Mouse (Mus musculus) gastrocnemius, postnatal 4 days (tissue): ENCODE data around the gene Slc26a1. TPM values are rescaled to one million over a fixed set of nuclear protein-coding genes. Genes with fewer than 3 reads are reported as not detected.
"Not testable (repeated sequence)": the region's sequence is repeated elsewhere in the genome, so short reads cannot be mapped to it uniquely, and the experiment has no call there.

Source experiments
- DNase-seq, 2 experiments: peaks; one replicate each; pipeline ENCODE4 v3.0.0; 2021 to 2022; ENCODE audit warnings: low spot score in 2 of 2, mixed read lengths in 2 of 2
- total RNA-seq, 2 experiments: library from RNA; stranded (reverse); gene quantifications; 2 replicates each; pipeline ENCODE4 v1.2.3; 2021

The Slc26a1 gene
- total RNA-seq, 2 experiments from 2014 or later: 0.15 to 0.36 TPM

DNA sequence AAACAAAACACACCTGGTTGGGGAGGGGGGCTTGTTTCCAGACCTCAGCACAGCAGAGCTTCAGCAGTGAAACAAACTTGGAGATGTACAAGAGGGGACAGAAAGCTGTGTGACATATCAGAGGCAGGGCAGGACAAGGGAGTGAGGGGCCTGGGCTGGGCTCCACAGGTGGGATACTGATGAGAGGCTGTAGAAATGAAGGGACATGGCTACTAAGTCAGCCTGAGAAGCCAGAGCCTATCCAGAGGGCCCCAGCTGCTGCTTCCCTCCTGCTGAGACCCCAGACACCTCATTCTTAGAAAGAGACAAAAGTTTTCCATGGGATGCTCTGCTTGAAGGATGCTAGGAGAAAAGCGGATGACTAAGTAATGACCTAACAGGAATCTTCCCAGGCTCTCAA is 16.8 kb downstream of the Slc26a1 start:
- no peak for DNase-seq

DNA sequence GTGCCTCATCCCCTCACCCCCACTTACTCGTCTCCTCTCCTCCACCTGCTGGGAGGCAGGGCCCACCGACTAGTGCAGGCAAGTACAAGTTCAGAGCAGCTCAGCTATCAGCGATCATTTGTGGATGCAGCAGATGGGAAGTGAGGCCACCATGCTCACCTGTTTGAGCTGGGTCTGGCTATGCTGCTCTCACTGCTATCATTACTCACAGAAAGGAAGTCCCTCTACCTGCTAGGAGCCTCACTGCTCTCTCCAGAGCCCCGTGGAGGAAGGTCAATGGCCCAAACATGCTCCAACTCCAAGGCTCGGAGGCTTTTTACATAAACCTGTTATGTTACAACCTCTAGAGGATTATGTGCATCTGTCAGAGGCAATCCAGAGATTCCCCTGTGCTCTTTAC is 18.0 kb downstream of the Slc26a1 start:
- no peak for DNase-seq

DNA sequence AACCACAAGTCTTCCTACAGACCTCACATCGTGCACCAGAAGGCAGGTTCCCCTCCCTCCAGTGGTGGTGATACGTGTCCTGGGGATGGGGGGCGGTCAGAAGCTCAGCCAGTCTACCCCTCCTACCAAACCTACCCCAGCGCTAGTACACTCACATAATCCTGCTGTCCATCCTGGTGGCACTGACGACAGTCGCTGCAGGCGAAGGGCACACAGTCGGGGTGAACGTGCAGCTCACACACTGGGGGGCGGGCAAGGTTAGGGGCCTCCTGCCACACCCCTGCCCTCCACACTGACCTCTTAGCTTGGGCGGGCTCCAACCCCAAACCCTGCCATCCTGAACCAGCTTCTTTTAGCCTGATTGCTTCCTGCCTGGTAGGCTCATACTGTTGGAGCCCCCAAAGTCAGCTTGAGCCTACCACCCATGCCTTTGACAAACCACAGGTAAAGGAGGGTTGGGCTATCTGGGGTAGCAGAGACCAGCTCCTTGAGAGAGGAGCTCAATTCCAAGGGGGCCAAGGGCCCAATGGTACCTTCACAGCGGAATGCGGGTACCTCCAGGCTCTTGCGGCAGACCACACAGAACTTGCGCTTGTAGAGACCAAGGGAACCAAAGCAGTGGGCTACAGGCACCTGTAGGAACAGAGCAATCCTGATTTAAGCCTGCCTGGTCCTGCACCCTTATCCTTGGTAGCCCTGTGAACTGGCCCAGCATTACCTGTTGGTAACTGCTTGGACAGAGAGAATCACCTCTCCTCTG is 19.3 kb downstream of the Slc26a1 start:
- no peak for DNase-seq

DNA sequence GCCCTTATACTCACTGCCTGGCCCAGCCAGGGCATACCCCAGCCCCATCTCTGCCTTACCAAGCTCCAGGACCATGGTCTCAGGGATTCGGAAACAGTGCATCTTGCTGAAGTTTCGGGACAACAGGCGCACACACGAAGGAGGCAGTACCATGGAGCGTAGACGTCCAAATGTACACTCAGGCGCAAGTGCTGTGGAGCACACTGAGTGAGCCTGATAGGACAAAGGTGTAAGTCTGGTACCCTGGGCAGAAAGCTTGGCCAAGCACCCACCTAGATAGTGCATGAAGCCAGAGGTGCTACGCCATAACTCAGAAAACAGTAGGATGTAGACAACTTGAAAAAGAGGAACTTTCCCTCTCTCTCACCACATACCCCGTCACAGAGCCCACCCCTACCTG is 20.0 kb downstream of the Slc26a1 start:
- DNase-seq: no peak

DNA sequence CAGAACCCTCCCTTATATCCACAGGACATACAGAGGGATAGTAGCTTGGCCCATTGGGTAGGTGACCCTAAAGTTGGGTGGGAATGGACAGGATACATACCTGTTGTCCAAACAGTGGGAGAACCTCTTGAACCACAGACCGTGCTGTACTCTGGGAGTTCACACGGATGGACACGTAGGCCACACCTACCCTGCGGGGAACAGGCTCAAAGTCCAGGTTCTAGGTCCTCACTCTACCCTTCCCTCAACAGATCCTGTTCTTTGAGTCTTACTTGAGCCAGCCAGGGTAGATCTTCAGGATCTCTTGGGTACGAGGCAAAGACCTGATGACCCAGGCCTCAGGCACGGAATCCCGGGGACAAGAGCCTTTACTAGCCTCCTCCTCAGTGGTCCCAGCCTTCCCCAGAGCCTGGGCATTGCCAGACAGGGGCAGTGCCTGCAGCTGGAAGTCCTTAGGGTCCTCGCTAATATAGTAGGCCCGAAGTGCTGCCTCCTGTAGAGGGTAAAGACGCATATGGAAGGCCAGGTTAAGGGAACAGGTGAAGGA is 20.9 kb downstream of the Slc26a1 start:
- no peak for DNase-seq

DNA sequence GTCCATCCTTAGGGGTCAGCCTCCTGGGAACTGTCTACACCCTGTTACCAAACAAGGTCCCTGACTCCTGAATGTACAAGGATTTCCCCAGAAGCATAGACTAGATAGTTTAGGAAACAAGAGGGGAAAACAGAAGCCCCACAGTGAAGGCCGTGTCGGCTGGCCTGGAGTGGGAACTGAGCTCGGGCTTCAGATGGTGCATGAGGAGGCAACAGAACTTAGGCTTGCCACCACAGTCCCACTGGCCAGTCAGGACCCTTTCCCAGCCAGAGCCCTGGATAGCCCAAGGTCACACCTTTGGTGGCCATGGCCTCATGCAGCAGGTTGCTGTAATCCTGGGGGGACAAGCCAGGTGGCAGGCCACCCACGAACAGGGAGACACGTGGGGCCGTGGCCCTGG is 22.0 kb downstream of the Slc26a1 start:
- no peak for DNase-seq

DNA sequence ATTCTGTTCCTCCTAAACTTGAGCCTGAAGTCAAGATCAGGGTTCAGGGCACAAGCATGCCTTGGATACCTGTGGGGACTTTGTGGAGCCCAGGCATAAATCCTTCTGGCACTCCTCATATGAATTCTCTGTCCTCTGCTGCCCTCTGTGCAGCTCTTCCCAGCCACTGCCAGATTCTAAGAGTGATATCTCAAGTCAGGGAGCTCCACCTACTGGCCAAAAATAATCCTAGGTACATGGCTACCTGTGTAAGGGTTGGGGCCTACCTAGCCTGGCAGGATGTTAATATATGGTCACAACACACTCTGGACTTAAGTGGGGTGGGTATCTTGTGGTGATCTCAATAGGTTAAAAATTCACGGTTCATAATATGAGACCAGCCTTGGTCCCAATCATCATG is 23.5 kb downstream of the Slc26a1 start:
- DNase-seq: no peak

DNA sequence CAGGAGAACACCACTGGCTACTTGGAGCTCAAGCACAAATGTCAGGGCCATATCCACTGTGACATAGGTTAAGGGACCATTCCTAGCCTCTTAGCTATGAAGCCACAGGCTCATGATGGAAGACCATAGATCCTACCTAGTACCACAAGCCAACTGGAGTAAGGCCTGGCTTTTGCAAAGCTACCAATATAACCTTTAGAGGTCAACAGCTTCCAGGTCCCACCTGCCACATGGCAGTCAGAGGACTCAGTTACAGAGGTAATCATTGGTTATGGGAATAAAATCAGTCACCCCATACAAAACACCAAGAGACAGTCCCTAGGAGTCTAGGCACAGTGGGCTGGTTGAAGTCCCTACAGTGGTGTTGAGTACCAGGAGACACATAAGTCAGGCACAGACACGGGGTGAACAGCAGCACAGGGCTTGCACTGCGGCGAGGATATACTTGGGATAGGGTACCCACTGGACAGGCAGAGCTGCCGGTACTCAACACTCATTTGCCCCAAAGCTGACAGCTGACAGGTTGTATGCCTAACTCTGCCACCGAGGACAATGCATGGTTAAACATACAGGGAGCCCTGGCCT is 24.1 kb downstream of the Slc26a1 start:
- no peak for DNase-seq

DNA sequence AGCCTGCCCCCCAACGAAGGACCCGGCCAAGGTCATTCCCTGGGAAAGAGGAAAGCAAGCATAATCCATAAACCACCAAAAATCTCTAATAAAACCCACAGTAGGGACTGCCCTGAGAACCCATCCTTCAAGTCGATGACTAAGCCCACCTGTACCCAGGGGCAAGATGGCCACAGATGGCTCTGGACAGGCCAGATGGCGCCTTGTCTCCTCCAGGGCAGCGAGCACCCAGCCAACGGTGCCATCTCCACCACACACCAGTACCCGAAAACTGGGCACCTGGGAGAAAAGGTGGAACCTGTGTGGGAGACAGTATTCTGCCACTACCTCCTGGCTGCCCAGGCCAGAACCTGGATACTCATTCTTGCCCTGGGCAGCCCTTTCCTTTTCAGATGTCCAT is 25.0 kb downstream of the Slc26a1 start:
- DNase-seq: no peak

DNA sequence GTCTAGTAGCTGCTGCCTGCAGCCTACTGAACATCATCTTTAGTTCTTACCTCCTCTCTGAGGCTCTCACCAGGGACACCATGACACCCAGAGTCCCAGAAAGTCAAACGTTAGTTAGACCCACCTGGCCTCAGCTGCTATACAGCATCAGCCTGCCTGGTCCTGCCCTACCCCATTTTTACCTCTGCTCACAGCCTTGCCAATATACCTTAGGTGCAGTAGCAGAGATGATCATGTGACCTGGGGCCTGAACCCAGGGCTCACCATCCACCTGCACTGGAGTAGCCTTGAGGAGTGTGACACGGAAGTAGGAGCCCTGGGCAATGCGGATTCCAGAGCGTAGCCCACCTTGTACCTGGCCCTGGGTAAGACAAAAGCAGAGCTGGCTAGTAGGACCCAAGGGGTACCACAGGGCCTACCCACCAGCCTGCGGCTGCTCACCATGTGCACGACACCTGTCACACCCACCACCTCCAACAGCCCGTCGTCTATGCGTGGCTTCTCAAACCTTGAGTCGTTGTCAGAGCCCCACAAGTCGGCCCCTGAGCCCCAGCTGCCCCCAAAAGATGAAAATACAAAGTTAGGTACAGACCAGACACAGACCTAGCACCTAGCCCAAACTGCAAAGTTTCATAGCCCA is 26.3 kb downstream of the Slc26a1 start:
- no peak for DNase-seq

DNA sequence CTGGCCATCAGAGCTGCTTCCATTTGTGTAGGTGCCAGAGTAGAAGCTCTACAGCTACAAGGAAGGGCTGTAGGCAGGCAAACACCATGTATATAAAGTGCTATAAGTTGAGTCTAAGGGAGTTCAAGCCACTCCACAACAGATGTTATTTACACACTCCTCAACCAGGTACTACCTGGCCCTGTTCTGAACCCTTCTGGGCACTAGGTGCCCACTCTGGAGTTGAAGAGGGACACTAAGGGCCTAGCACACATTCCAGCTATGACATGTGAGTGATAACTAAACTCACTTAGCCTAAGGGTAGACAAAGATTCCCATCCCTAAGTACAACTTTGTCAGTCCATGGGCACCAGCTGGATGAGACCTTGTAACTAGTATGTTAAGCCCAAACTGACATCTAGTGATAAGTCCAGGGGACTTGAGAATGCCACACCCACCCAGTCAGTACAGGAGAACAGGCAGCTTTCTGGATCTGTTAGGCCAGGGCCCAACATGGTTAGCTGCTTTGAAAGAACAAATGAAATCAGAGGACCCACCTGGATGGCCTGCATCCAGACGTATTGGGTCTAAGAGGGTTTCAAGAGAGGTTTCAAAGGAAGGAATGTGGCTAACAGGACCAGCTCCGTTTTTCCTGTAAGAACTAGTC is 27.4 kb downstream of the Slc26a1 start:
- no peak for DNase-seq

DNA sequence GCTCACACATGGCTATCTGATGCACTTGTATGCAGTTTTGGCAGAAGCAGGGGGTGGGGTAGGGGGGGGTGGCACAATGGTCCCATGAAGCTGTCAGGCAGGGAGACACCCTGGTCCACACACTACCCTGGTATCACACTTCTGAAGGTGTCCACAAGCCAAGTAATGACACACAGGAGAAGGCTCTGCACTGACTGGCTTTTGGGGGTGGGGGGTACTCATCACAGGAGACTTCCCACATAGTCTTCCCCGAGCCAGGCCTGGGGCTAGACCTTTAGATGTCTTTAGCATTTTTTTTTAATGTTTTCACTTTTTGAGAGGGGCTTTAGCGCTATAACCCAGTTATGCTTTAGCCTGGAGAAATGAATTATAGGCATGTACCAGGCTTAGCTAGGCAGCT is 28.1 kb downstream of the Slc26a1 start:
- DNase-seq: no peak

DNA sequence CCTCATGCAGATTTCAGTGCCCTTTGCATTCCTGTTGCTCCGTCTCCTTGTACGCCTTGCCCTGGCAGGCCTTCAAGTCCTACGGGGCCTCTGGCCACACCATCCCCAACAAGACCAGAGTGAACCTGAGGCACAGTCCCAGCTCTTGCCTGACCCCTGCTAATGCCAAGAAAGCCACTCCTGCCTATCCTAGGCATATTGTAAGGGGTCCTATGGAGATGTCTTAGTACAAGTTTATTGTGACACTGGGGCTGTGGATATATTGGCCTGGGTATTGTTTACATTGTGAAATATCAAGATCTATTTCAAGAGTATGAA is 29.1 kb downstream of the Slc26a1 start:
- no peak for DNase-seq

DNA sequence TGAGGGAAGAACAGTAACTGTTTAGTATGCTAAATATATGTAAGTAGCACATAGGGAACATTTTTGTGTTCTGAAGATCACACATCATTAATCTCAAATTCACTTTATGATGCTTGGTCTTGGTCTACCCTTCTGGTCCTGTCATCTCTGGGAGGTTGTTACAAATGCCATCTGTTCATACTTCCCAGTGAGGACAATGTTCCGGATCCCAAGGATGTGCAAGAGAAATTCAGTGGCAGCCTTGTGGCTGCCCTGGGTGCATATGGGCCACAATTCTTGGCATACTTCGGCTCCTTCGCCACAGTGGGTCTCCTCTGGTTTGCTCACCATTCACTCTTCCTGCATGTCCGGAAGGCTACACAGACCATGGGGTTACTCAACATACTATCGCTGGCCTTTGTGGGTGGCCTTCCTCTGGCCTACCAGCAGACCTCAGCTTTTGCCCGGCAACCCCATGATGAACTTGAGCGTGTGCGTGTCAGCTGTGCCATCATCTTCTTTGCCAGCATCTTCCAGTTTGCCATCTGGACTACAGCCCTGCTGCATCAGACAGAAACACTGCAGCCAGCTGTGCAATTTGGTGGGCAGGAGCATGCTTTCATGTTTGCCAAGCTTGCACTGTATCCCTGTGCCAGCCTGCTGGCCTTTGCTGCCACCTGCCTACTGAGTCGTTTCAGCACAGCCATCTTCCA is 29.6 kb downstream of the Slc26a1 start:
- DNase-seq: peak in 1 of 2 experiments; percentile 34

DNA sequence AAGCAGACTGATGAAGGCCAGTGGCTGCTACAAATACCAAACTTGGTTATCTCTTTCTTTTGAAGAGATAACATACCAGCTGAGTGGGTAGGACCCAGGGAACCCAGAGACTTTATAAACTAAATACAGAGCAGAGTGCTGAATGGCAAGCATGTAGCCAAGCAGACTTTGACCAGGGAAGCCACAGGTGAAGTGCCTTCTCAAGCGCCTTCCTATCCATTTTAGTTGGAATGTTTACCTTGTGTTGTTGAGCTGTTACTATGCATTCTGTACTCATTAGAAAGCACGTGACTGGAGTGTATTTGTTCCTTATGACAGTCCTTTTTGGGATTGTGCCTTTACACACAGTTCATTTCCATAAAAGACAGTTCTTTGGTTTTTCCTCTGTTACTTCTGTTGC is 31.7 kb downstream of the Slc26a1 start:
- no peak for DNase-seq

DNA sequence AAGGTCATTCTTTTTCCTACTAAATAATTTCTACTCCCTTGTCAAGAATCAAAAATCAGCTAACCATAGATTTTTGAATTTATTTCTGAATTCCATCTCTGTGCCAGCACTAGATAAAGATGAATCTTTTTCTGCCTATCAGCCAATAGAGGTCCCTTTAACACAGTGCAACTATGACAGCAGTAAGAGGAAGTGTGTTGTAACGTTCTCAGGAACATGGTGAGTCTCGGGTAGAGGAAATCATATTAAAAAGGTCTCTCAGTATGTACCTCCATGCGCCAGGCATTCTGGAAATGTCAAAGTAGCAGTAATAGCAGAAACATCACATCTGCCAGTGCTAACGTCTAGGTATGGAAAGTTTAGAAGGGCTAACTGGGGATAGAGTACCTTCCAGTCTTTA is 39.2 kb downstream of the Slc26a1 start:
- no peak for DNase-seq

DNA sequence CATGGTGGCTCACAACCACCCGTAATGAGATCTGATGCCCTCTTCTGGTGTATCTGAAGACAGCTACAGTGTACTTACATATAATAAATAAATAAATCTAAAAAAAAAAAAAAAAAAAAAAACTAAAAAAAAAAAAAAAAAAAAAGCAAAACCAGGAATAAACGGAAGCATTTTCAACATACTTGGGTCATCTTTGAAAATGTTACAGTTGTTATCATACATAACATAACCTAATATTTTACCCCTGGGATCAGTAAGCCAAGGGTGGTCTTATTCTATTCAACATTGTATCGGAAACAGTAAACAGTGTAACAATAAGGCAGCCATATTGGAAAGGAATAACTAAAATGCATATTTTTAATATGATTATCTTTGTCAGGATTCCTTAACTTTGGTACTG is 41.3 kb downstream of the Slc26a1 start:
- DNase-seq: not testable (repeated sequence)

DNA sequence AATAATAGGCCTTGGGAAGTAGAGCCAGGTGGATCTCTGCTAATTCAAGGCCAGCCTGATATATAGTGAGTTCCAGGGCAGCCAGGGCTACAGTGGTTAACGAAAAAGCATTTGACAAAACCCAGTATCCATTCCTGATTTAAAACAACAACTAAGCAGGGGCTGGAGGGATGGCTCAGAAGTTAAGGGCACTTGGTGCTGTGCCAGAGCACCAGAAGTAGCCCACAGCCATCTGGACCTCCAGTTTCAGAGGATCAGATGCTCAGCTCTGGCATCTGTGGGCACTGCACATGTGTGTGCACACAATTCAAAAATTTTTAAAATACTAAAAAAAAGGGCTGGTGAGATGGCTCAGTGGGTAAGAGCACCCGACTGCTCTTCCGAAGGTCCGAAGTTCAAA is 41.7 kb downstream of the Slc26a1 start:
- no peak for DNase-seq

DNA sequence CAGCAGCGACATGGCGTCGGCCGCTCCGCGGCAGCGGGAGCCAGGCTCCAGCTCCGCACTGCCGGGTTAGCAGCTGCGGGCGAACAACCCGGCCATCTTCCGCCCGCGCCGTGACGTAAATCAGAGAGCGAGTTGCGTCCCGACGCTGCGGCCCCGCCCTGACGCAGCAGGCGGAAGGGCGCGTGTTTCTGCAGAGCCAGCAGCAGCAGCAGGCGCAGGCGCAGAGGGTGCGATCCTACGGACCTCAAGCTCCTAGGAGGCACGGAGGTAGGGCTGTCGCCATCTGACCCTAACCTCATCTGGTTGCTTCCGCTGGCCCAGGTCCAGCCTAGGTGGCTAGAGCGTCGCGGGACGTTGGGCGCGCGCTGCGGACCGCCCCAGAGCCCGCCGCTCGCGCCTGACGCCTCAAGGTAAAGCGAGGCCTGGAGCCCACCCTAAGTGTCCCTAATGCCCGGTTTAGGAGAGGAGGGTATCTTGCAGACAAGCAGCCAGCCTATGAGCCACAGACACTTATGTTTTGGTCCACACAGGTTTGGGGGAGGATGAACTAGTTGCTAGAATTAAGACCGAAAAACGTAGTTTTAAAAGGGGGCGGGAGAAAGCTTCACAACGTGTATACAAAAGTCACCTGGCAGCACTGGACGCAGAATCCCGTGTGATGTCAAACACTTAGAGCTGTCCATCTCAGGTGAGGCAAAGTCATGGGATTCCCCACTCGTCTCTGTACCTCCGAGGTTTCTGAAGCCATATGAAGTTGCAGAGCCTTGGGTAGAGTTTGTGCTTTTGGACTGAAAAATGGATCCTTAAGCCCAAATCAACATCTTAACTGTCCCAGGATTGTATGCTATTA is 45.5 kb downstream of the Slc26a1 start, which contains the start of the genes Gak and Tmem175:
Gene Gak, minus strand, starts transcription at position 122 of the 850 bp plus-strand sequence.
Gene Tmem175, plus strand, starts transcription at position 137 of the 850 bp plus-strand sequence.
- DNase-seq: peak; percentile 73 to 93
